10 mouse cellular contexts compared by ENCODE assay signal in the genomic region with DNA sequence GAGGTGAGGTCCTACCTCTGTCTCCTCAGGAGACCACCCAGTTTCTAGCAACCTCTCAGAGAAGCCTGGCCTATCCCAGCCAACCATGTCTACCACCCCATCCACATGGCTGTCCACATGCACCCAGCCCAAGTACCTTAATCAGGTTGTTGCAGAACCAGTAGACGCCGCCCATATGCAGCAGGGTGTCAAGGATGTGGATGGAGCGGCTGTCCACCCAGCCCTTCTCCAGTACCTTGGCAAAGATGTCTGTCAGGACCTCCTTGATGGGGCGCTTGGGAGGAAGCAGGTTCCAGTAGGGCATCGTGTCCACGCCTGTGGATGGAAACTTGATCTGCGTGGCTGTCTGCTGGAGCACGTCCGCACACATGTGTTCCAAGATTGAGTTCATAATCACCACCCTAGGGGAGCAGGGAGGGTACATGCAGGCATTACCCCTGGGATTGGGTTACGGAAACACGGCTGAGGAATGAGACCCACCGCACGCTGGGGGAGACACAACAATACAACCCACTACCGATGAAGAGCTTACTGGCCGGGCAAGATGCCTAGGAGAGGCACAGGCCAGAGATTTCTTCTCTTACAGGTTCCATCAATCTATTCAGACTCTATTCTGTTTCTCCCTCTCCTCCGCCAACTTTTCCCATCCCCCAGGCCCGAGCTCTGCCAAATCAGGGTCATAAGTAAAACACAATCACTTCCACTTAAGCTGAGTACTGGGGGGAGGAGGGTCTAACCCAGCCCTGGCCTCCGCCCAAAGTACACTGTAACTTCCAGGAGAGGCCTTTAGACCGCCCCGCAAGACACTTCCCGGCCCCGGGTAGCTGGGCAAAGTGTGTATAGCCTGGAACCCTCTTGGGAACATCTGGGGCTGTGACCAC. TPM values are rescaled to one million over a fixed set of nuclear protein-coding genes. Genes with fewer than 3 reads are reported as not detected.
DNase-seq lines count a peak whose midpoint lies in the region; ATAC-seq lines count a peak whose summit lies in the region.
"Had no signal": no experiment of that assay in that cellular context is flagged by ENCODE, and none has a peak within 500 bp of the region (broad histone marks: within the 10 kb centered on the region; RNA-seq: fewer than 3 reads in every experiment).

No protein-coding gene starts in this region.

- 82% methylated on average over 22 of the region's 22 CpGs for WGBS in liver, embryonic 12.5 days (ENCODE audit: insufficient replicate concordance)
- WGBS in heart, embryonic 14.5 days: 79% methylated on average over 22 of the region's 22 CpGs

- H3K9me3 ChIP-seq in liver, embryonic 12.5 days (replicated peaks): no peaks in the 10 kb centered on the region
- no peaks in the 10 kb centered on the region for H3K9me3 ChIP-seq in heart, embryonic 14.5 days (ENCODE audit: control insufficient read depth, low read length)
- H3K9me3 ChIP-seq: G1E; midbrain, embryonic 13.5 days had no signal

- H3K27ac ChIP-seq in liver, embryonic 12.5 days: 0 out of 2 replicates have a peak overlapping the region, but pooled peaks have one; percentile 1
- H3K27ac ChIP-seq in heart, embryonic 14.5 days (replicated peaks in 1 of 2; ENCODE audit: control insufficient read depth in 1 of 2, insufficient read depth in 1 of 2, low read depth in 2 of 2, low read length in 2 of 2): peak overlapping the region; percentile 46 to 83
- H3K27ac ChIP-seq: midbrain, embryonic 13.5 days had no signal

- no peak overlapping the region for H3K4me3 ChIP-seq in liver, embryonic 12.5 days
- H3K4me3 ChIP-seq in heart, embryonic 14.5 days (ENCODE audit: control insufficient read depth in 1 of 2, insufficient read depth in 1 of 2, low read depth in 1 of 2, low read length in 2 of 2): no peak overlapping the region
- H3K4me3 ChIP-seq: midbrain, embryonic 13.5 days had no signal

- no peak overlapping the region for H3K9ac ChIP-seq in liver, embryonic 12.5 days
- H3K9ac ChIP-seq in heart, embryonic 14.5 days (ENCODE audit: low read length): no peak overlapping the region
- H3K9ac ChIP-seq: midbrain, embryonic 13.5 days had no signal

- H3K4me1 ChIP-seq in liver, embryonic 12.5 days: peaks cover 41% of the 10 kb centered on the region
- peaks cover 21 to 36% of the 10 kb centered on the region in 2 experiments; a peak in 3 of 4 replicates for H3K4me1 ChIP-seq in heart, embryonic 14.5 days (ENCODE audit: control insufficient read depth in 2 of 2, insufficient read depth in 2 of 2, low read length in 2 of 2)
- H3K4me1 ChIP-seq: midbrain, embryonic 13.5 days had no signal

- DNase-seq in liver: no peak
- peak; percentile 85 for DNase-seq in kidney, postnatal 14 days
- peak; percentile 78 for DNase-seq in ovary, postnatal 14 days (ENCODE audit: low spot score)
- DNase-seq in layer of hippocampus, postnatal 36 days: no peak
- no peak for DNase-seq in cerebellum, adult 18-20 months
- no peak for DNase-seq in embryo, embryonic 10 days (ENCODE audit: low spot score)

- no peak overlapping the region for H3K4me2 ChIP-seq in liver, embryonic 12.5 days
- peak overlapping the region; percentile 23; the same call in 1 of the 2 replicates for H3K4me2 ChIP-seq in heart, embryonic 14.5 days (ENCODE audit: low read length)
- H3K4me2 ChIP-seq: midbrain, embryonic 13.5 days had no signal

- ATAC-seq in liver, embryonic 12.5 days: no peak
- ATAC-seq in heart, embryonic 14.5 days (ENCODE audit: insufficient number of reproducible peaks, insufficient read depth, low FRiP score, low read depth): peak; percentile 56
- ATAC-seq: midbrain, embryonic 13.5 days had no signal

- H3K27me3 ChIP-seq in liver, embryonic 12.5 days (replicated peaks): no peaks in the 10 kb centered on the region
- no peaks in the 10 kb centered on the region for H3K27me3 ChIP-seq in heart, embryonic 14.5 days (ENCODE audit: control insufficient read depth, insufficient read depth, low read length)
- H3K27me3 ChIP-seq: midbrain, embryonic 13.5 days had no signal

- H3K36me3 ChIP-seq in liver, embryonic 12.5 days: peaks cover 82% of the 10 kb centered on the region
- peaks cover 77% of the 10 kb centered on the region for H3K36me3 ChIP-seq in heart, embryonic 14.5 days (ENCODE audit: control insufficient read depth, insufficient read depth, low read length)

RNA-seq across cellular contexts. Expression of a gene that starts 6.6 kb away (rescaled TPM):
- not detected in 2 replicates for polyA plus RNA-seq in liver, embryonic 12.5 days (2016; fragmentation: Nextera tagmentation; extraction: Ambion mirVana)
- polyA plus RNA-seq in heart, embryonic 14.5 days (2014; fragmentation: Nextera tagmentation; extraction: Ambion mirVana): not detected in 2 replicates
- not detected for total RNA-seq in layer of hippocampus, postnatal 36 days (2021)
- polyA plus RNA-seq: G1E; midbrain, embryonic 13.5 days had no signal

RNA-seq across cellular contexts. Expression of a gene that starts 21.6 kb away (rescaled TPM):
- polyA plus RNA-seq in liver, embryonic 12.5 days (2016; fragmentation: Nextera tagmentation; extraction: Ambion mirVana): 42.0 and 43.7 TPM in 2 replicates
- 28.5 and 31.0 TPM in 2 replicates for polyA plus RNA-seq in heart, embryonic 14.5 days (2014; fragmentation: Nextera tagmentation; extraction: Ambion mirVana)
- 100 to 1,000 TPM; 127 to 140 TPM for total RNA-seq in layer of hippocampus, postnatal 36 days (2021)

RNA-seq across cellular contexts. Expression of a gene that starts 25.3 kb away (rescaled TPM):
- 201 and 202 TPM in 2 replicates for polyA plus RNA-seq in liver, embryonic 12.5 days (2016; fragmentation: Nextera tagmentation; extraction: Ambion mirVana)
- polyA plus RNA-seq in heart, embryonic 14.5 days (2014; fragmentation: Nextera tagmentation; extraction: Ambion mirVana): 95.3 and 120 TPM in 2 replicates
- 100 to 1,000 TPM; 125 to 126 TPM for total RNA-seq in layer of hippocampus, postnatal 36 days (2021)

RNA-seq across cellular contexts. Expression of a gene that starts 32.8 kb away (rescaled TPM):
- polyA plus RNA-seq in liver, embryonic 12.5 days (2016; fragmentation: Nextera tagmentation; extraction: Ambion mirVana): 13.0 and 13.3 TPM in 2 replicates
- polyA plus RNA-seq in heart, embryonic 14.5 days (2014; fragmentation: Nextera tagmentation; extraction: Ambion mirVana): 45.3 and 55.6 TPM in 2 replicates
- total RNA-seq in layer of hippocampus, postnatal 36 days (2021): 100 to 1,000 TPM; 956 to 985 TPM

RNA-seq across cellular contexts. Expression of a gene that starts 43.5 kb away (rescaled TPM):
- not detected in 2 replicates for polyA plus RNA-seq in liver, embryonic 12.5 days (2016; fragmentation: Nextera tagmentation; extraction: Ambion mirVana)
- polyA plus RNA-seq in heart, embryonic 14.5 days (2014; fragmentation: Nextera tagmentation; extraction: Ambion mirVana): not detected in 2 replicates
- total RNA-seq in layer of hippocampus, postnatal 36 days (2021): not detected
- total RNA-seq: G1E had no signal
- polyA plus RNA-seq: midbrain, embryonic 13.5 days had no signal

Comparison
In these comparisons a context has a peak if more than half of its experiments do, and no peak if none do; other contexts are left out.
1. DNase-seq: peak in kidney, postnatal 14 days (single experiment) and ovary, postnatal 14 days (single experiment); none in liver (single experiment), layer of hippocampus, postnatal 36 days (0 of 2), cerebellum, adult 18-20 months (0 of 2) and embryo, embryonic 10 days (single experiment).